Mouse (Mus musculus) kidney, postnatal 0 days (tissue): Measurements from ENCODE around the gene Mgat4a. TPM values are rescaled to one million over a fixed set of nuclear protein-coding genes. Genes with fewer than 3 reads are reported as not detected.
A peak's percentile ranks its signal among the peaks of the same experiment; 100 is the strongest.
"Not testable (repeated sequence)": the region's sequence is repeated elsewhere in the genome, so short reads cannot be mapped to it uniquely, and the experiment has no call there.

Source experiments
- ATAC-seq: fragments of 200-750 bp; cut with Nextera tagmentation; replicated peaks from 2 replicates; pipeline ENCODE4 v1.8.0; 2017; ENCODE audit warnings: low read depth, moderate number of reproducible peaks, moderate TSS enrichment, moderate library complexity; ENCODE audit not compliant: low FRiP score
- DNase-seq: peaks from one replicate; pipeline ENCODE4 v3.0.0-alpha.2; 2016; ENCODE audit warnings: low spot score
- H3K27ac ChIP-seq: fragments of 300-500 bp; sonication (generic); 2 replicates; pipeline ENCODE4 v1.5.1; 2014; ENCODE audit warnings: mild to moderate bottlenecking
- H3K27me3 ChIP-seq: fragments of 300-500 bp; sonication (generic); 2 replicates; pipeline ENCODE4 v1.6.1; 2014; ENCODE audit warnings: low read length, mixed read lengths; ENCODE audit not compliant: insufficient read depth
- H3K36me3 ChIP-seq: fragments of 300-500 bp; sonication (generic); 2 replicates; pipeline ENCODE4 v1.6.1; 2014; ENCODE audit warnings: low read length, mixed read lengths; ENCODE audit not compliant: insufficient read depth
- H3K4me1 ChIP-seq: fragments of 300-500 bp; sonication (generic); replicated peaks from 2 replicates; pipeline ENCODE4 v1.6.1; 2014; ENCODE audit warnings: antibody characterized with exemption, low read length, mixed read lengths; ENCODE audit not compliant: insufficient read depth
- H3K4me2 ChIP-seq: fragments of 300-500 bp; sonication (generic); 2 replicates; pipeline ENCODE4 v1.6.1; 2014; ENCODE audit warnings: mild to moderate bottlenecking, low read length, moderate library complexity, mixed read lengths
- H3K4me3 ChIP-seq: fragments of 300-500 bp; sonication (generic); replicated peaks from 2 replicates; pipeline ENCODE4 v1.5.1; 2014; ENCODE audit warnings: low read depth, low read length
- H3K9ac ChIP-seq: fragments of 300-500 bp; sonication (generic); 2 replicates; pipeline ENCODE4 v1.6.1; 2014; ENCODE audit warnings: low read depth, low read length
- H3K9me3 ChIP-seq: fragments of 300-500 bp; sonication (generic); replicated peaks from 2 replicates; pipeline ENCODE4 v1.6.1; 2016; ENCODE audit warnings: low read length, inconsistent platforms, mixed read lengths
- CTCF ChIP-seq: IDR thresholded peaks from 2 replicates; pipeline ENCODE4 v1.5.1; 2016; ENCODE audit warnings: antibody characterized with exemption, low read depth, mild to moderate bottlenecking, moderate library complexity
- WGBS: fragments of 180-500 bp; shearing (Covaris S2); extraction: QIAGEN DNeasy Blood & Tissue Kit; methylation state at CpG from one replicate; pipeline ENCODE4 v1.1.7; 2014; 5-methylcytosine and 5-hydroxymethylcytosine counted together
- polyA plus RNA-seq: library from polyadenylated mRNA; unstranded; fragments of >200 nt; fragmentation: Nextera tagmentation; extraction: Ambion mirVana; gene quantifications from 2 replicates; pipeline ENCODE4 v1.2.1, GENCODE M21; 2015

The Mgat4a gene
- polyA plus RNA-seq, 1 experiment from 2014 or later, result 8.3 TPM

DNA sequence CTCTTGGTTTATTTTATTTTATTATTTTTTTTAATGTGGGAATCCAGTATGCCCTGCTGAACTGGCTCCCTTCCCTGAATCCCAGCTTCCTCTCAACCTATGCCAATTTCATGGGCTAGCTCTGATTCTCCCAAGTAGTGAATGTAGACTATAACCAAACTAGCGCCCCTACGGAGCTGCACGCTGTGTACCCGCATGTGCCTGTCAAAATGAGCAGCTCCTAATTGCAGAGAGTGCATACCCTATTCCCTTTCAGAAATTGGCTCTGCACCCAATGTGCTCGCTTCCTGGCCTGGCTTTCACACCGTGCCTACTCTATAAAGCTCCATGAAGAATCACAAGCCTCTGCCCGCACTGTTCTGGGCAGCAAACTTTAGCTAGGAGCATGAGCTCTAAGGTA, 7.6 kb downstream of the Mgat4a start:
- DNase-seq, result no peak
- Histone ChIP-seq H3K27me3 (no peaks in the 10 kb centered on the region), H3K9ac (no peak overlapping the region), H3K4me2 (no peak overlapping the region), H3K36me3 (no peaks in the 10 kb centered on the region), H3K4me1 (no peaks in the 10 kb centered on the region), H3K4me3 (no peak overlapping the region), H3K9me3 (no peaks in the 10 kb centered on the region), H3K27ac (no peak overlapping the region)
- ATAC-seq, result no peak
- TF ChIP-seq CTCF, result no peak
- 91% methylated on average over 7 of the region's 7 CpGs for WGBS

DNA sequence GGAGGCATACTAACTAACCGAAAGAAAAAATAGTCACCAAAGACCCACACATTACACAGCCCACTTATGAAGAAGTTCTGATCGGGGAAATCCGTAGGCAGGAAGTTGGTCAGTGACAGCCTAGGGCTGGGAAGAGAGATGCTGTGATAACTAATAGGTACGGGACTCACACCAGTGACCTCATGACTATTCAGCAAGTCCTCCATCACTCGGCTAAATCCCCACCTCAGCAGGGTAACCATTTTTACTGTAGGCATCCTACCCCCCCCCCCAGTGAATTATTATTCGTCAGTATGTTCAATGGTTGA, 8.3 kb downstream of the Mgat4a start:
- H3K9me3 ChIP-seq, result no peaks in the 10 kb centered on the region
- no peaks in the 10 kb centered on the region for H3K4me1 ChIP-seq
- no peak overlapping the region for H3K9ac ChIP-seq
- H3K4me2 ChIP-seq, result no peak overlapping the region
- H3K4me3 ChIP-seq, result no peak overlapping the region
- 72% methylated on average over 6 of the region's 6 CpGs for WGBS
- H3K36me3 ChIP-seq, result no peaks in the 10 kb centered on the region
- ATAC-seq, result no peak
- H3K27ac ChIP-seq, result no peak overlapping the region
- TF ChIP-seq CTCF, result no peak
- H3K27me3 ChIP-seq, result no peaks in the 10 kb centered on the region
- DNase-seq, result no peak

DNA sequence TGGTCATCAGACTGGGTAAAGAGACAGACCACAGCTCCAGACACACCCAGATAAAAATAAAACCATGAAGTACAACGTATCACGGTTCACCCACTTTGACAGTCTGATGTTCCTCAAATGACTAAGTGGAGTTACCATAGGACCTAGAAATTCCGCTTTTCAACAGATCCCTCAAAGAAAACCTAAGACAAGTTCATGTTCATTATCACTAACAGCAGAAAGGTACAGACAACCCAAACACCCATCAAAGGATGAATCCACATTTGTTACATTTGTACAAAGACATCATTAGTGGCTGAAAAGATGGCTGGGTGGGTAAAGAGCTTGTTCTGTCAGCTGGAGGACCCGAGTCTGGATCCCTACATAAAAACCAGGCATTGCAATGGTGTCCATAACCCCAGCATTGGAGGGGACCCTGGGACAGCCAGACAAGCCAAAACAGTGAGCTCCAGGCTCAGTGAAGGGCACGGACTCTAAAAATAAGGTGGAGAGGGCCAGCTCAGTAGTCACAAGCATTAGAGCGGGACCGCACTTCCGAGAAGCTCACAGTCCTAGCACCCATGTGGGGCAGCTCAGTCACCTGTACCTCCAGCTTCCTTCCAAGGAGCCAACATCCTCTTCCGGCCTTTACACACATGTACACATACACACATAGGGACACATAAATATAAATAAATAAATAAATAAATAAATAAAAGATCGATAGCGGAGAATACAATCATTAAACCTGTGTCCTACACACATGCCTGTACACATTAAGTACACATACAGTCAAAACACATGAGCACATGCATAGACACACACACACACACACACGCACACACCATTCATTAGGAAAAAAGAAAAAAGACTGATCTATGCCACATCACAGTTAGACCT, 8.9 kb downstream of the Mgat4a start:
- Histone ChIP-seq H3K9ac (no peak overlapping the region), H3K4me2 (no peak overlapping the region), H3K27me3 (no peaks in the 10 kb centered on the region), H3K4me1 (no peaks in the 10 kb centered on the region), H3K27ac (no peak overlapping the region), H3K36me3 (no peaks in the 10 kb centered on the region), H3K4me3 (no peak overlapping the region), H3K9me3 (no peaks in the 10 kb centered on the region)
- TF ChIP-seq CTCF, result no peak
- ATAC-seq (no peak), DNase-seq (no peak)
- 92% methylated on average over 12 of the region's 12 CpGs for WGBS

DNA sequence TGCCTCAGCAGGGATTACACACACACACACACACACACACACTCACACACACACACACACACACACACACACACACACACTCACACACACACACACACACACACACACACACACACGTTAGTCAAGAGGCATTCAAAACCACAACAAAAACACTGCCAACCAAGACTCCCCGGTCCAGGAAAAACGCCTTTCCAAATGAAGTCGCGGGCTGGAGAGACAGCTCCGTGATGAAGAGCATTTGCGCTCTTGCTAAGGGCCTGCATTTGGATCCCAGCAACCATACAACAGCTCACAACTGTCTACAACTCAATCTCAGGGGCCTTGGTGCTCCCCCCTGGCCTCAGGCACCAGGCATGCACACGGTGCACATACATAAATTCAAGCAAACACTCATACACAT, 10.8 kb downstream of the Mgat4a start:
- H3K9ac ChIP-seq, result no peak overlapping the region
- ATAC-seq (no peak), DNase-seq (no peak)
- WGBS, result 78% methylated on average over 8 of the region's 8 CpGs
- no peaks in the 10 kb centered on the region for H3K4me1 ChIP-seq
- no peak for TF ChIP-seq CTCF
- H3K4me3 ChIP-seq, result no peak overlapping the region
- no peaks in the 10 kb centered on the region for H3K27me3 ChIP-seq
- H3K9me3 ChIP-seq, result no peaks in the 10 kb centered on the region
- no peaks in the 10 kb centered on the region for H3K36me3 ChIP-seq
- no peak overlapping the region for H3K4me2 ChIP-seq
- H3K27ac ChIP-seq, result no peak overlapping the region

DNA sequence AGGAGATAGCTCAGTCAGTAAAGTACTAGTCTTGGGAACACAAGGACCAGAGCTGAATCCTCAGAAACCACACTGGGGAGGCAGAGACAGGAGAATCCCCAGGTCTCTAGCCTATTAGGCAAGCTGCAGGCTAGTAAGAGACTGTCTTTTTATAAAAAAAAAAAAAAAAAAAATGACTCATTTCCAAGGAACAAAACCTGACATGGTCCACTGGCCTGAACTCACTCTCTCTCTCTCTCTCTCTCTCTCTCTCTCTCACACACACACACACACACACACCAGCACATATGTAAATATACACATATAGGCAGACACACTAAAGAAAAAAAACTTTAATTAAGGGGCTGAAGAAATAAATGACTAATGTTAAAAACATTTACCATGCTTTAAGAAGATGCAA, 14.6 kb downstream of the Mgat4a start:
- Histone ChIP-seq H3K27me3 (no peaks in the 10 kb centered on the region), H3K36me3 (no peaks in the 10 kb centered on the region), H3K27ac (no peak overlapping the region), H3K9me3 (no peaks in the 10 kb centered on the region), H3K4me3 (no peak overlapping the region), H3K4me2 (no peak overlapping the region), H3K4me1 (no peaks in the 10 kb centered on the region), H3K9ac (no peak overlapping the region)
- TF ChIP-seq CTCF, result no peak
- DNase-seq (no peak), ATAC-seq (no peak)

- DNase-seq (no peak), ATAC-seq (no peak)
- WGBS, result 65% methylated on average over 4 of the region's 4 CpGs
- Histone ChIP-seq H3K27ac (no peak overlapping the region), H3K27me3 (no peaks in the 10 kb centered on the region), H3K9me3 (no peaks in the 10 kb centered on the region), H3K4me2 (no peak overlapping the region), H3K36me3 (no peaks in the 10 kb centered on the region), H3K4me3 (no peak overlapping the region), H3K9ac (no peak overlapping the region), H3K4me1 (no peaks in the 10 kb centered on the region)
- TF ChIP-seq CTCF, result no peak
Measured at GRCm38 (mm10) chr1:37524669-37525068, 16.1 kb downstream of the Mgat4a start.

DNA sequence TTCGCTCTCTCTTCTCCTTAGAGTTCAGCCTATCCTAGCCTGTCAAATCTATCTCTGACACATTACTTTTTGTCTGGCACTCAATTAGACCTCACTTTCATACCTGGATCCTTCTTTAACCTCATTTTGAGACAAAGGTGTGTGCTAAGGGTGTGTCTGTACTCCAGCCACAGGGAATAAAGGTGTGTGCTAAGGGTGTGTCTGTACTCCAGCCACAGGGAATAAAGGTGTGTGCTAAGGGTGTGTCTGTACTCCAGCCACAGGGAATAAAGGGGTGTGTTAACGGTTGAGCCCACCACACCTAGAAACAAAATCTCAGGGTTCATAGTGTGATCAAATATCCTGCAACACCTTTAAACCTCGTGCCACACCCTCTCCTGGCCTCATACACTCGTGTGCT, 16.7 kb downstream of the Mgat4a start:
- not testable (repeated sequence) for H3K9me3 ChIP-seq, H3K4me1 ChIP-seq

GRCm38 (mm10) chr1:37523548-37523947, 17.3 kb downstream of the Mgat4a start:
- 0 out of 2 replicates have a peak, but pooled peaks have one; percentile 33 for ATAC-seq
- H3K27ac ChIP-seq, result peak overlapping the region; percentile 62
- H3K4me2 ChIP-seq, H3K27me3 ChIP-seq, H3K9me3 ChIP-seq, H3K4me1 ChIP-seq, DNase-seq, H3K4me3 ChIP-seq, H3K36me3 ChIP-seq, H3K9ac ChIP-seq: not testable (repeated sequence)
- 90% methylated on average over 3 of the region's 3 CpGs for WGBS

More for the DNA sequence above, 16.7 kb downstream of the Mgat4a start:
- not testable (repeated sequence) for H3K27me3 ChIP-seq, H3K9ac ChIP-seq, ATAC-seq, DNase-seq, H3K4me2 ChIP-seq, H3K36me3 ChIP-seq, H3K4me3 ChIP-seq, H3K27ac ChIP-seq
- 84% methylated on average over 4 of the region's 4 CpGs for WGBS
